Mouse (Mus musculus) testis, adult 2 months (tissue): ENCODE measurements around the gene Copz2.

Source experiments
- CTCF ChIP-seq: fragments of 200-500 bp; IDR thresholded peaks from 2 replicates; pipeline ENCODE4 v1.5.1; 2012; ENCODE audit warnings: low read depth, mild to moderate bottlenecking, inconsistent platforms, low read length, moderate library complexity; ENCODE audit not compliant: control insufficient read depth, insufficient read depth, insufficient replicate concordance
- POLR2A ChIP-seq: fragments of 200-500 bp; IDR thresholded peaks from 2 replicates; pipeline ENCODE4 v1.6.1; 2012; ENCODE audit warnings: low read depth, mild to moderate bottlenecking, inconsistent platforms, low read length, moderate library complexity; ENCODE audit not compliant: control insufficient read depth

DNA sequence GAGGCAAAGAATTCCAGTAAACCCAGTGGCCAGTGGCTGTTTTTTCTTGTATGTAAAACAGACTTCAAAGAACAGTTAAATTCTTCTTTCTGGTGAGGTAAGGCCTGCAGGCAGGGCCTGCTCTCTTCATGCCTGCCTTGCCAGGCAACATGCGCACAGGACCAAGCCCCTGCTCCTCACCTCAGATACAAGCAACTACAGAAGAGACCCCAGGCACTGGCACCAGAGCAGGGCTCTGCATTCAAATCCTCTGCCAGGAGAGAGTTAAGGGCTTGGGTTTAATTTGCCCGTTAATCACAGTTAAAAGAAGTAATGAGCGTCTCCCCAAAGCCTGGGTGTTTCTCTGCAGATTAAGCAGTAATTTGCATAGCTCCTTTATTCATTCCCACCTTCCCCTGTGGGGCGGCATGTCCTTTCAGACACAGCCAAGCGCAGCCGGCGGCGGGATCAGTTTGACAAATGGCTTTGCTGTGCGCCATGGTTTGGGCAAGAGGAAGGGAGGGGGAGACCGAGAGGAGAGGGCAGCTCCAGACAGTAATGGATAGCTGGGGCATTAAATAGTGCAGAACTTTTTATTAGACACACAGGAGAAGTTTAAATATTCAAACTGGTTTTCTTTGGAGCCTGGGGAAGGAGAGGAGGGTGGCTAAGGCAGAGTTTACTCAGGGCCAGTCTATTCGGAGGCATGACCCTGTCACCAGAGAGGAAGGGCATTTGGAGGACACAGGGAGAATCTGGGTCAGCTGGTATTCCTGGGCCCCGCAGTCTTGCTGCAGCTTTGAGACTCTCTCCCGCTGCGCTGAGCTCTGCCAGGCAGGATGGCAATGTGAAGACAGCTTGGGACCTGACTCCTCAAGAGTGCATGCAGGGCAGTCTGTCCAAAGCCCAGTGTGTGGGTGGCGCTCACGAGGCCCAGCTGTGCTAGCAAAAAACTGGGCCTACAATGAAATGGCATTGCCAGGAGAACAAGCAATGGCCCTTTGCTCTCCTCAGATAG, 53.3 kb downstream of the Copz2 start:
- no peak for TF ChIP-seq CTCF
- no peak for TF ChIP-seq POLR2A
